Mouse (Mus musculus) skeletal muscle tissue, adult 2 months (tissue): ENCODE measurements around the gene Fli1.

Source experiments
- DNase-seq: peaks from one replicate; pipeline ENCODE4 v3.0.0-alpha.2; 2012; ENCODE audit warnings: low read depth, low spot score

Fli1 gene

GRCm38 (mm10) chr9:32525787-32526186 lies 16.9 kb downstream of the Fli1 start:
- no peak for DNase-seq

DNA sequence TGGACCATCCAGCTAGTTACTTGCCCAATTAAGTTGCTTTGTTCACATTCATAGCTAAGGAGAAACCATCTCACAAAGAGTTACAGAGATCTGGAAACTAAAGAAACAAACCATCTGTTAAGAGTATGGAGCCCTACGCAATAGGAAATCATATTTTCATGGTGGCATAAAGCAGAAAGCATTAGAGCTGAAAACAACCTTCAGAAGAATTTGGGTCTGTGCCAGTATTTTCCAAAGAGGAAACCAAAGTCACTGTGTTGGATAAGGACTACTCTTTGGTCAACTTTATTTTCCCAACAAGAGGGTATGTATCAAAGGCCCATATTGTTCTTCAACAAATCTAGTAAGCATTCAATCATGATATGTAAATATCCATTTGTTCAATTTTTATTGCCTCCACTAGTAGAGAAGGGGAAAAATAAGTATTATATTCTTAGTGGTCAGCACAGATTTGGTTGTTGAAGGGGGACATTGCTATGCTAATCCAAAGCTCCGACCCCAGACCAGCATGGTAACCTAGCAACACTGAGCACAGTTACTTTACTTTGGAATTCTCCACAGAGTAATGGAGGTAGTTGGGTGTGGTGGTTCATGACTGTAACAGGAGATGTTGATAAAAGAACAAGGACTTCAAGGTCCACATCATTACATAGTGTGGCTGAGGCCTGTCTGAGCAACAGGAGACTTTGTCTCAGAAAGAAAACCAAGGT lies 20.0 kb downstream of the Fli1 start:
- no peak for DNase-seq

GRCm38 (mm10) chr9:32521331-32521730 lies 21.3 kb downstream of the Fli1 start:
- no peak for DNase-seq

DNA sequence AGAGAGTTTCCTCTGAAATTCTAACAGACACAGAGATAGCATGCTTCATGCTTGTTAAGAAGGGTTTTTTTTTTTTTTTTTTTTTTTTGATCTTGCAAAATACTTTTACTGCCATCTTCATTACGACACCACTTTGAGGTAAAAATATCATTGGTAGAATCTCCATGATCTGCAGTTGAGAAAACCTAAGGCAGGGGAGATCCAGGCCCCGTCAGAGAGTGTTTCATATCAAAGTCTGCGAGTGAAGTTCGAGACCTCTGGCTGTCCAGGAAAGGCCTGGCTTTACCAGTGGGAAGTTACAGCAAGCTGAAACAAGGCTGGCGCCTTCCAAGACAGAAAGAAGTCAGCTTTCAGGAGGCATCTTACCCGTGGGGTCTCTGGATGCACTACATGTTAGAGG lies 21.8 kb downstream of the Fli1 start:
- DNase-seq = no peak

DNA sequence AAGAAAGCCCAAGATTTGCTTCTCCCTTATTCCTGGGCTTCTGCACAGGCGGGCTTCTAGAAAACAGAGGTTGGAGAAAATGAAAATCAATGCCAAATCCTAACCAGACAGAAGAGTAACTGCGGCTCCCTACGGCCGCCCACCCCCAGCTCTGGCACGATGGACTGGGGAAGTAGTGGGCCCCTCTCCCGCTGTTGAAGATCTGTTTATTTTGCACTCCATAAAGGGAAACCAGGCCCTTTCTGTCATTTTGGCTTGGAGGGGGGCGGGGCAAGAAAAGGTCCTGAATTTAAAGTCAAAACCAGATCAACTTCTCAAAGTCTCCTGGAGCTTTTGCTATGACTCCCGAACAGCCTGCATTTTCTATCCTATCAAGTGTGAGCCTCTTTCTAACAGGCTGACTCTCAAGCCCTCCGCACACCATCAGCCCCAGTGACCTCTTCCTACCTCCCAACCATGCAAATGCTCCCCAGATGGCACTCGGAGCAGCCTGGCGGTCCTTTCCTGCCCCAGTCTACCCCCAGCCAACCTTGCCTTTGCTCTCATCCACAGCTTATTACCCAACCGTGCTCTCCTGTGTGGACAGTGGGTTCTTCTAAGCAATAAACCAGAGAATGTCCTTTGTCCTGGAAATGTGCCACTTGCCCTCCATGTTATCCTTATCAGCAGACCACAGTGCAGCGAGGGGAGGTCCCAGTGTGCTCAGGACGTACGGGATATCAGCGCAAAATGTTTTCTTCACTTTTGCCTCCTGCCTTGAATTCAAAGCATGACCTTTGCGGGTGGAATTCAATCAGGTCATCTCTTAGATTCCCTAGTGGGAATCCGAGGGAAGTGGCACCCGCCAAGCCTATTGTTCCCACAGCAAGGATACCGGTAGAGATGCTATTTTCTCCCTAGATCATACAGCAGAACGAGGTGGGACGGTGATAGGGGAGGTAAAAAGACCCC lies 23.3 kb downstream of the Fli1 start:
- no peak for DNase-seq

DNA sequence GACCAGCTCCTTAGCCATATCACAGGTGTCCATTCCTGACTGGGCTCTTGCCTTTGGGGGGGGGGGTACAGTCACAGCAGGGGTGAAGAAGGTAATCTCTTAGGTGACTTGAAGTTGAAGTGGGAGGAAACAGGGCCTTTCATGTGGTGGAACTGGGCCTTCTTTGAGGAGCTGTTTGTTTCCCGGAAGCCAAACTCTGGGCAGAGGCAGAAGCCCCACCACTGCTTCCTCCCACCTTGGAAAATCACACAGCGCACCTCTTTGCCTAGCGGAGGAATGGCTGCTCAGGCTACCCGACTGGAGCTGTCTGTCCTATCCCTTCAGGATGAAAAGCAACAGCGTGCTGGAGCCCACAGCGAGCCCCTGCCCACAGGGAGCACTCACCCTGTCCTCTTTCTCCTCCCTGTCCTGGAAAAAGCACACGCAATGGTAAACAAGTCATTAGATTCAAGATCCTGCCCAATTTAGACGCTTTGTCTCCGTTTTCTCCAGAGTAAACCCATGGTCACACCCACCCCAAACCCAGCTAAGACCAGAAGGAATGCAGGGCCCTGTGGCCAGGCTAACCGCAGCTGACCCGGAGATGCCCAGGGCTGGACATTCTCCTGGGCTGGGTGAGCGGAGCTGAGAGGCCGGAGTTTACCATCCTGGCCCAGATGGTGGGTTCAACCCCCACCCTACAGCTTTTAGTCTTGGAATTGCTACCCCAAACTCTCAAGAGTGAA lies 24.1 kb downstream of the Fli1 start:
- DNase-seq = no peak

GRCm38 (mm10) chr9:32516691-32517090 lies 26.0 kb downstream of the Fli1 start:
- DNase-seq = peak; percentile 58

DNA sequence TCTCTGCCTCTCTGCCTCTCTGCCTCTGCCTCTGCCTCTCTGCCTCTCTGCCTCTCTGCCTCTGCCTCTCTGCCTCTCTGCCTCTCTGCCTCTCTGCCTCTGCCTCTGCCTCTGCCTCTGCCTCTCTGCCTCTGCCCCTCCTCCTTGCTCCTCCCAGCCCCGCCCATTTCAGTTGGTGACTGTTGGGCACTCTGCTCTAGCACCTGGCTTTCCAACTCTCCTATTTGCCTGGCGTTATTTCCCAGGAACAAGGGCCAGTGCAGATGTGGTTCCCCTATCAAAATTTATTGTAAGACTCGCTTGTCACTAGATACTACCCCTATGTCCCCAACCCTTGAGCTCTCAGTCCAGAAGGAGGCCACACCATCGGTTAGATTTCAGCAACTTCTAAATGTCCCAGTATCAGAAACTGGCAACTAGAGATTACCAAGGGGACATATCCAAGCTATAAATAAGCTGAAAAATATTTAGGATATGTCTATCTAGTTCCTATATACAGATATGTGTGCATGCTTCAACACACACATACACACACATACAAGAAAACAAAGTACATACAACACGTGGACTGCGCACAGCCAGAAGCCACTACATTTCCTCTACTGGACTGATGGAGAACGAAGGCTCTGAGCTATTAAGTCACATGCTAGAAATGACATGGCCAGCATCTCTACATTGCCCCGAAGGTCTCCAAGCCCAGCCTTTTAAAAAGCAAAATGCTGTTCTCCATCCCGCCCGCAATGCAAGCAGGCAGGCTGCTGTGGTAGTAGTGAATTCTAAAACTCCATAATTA lies 26.6 kb downstream of the Fli1 start:
- DNase-seq = no peak

- no peak for DNase-seq
These were observed 28.1 kb downstream of the Fli1 start for GRCm38 (mm10) chr9:32514406-32515058.

DNA sequence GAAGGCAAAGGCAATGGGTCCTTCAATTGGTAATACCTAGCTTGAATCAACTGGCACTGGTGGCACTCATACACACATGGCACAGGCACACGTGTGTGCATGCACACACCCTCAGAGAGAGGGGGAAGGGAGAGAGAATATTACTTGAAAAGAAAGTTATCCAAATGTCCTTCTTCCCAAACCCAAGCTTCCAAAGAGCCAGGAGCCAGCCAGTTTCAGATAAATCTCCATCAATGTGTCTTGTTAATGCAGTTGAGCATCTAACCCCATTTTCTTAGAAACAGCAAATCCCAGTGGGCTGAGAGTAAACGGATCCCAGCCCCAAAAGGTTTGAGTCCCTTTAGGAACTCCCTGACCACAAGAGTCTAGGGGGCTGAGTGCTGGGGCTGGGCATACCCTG lies 29.2 kb downstream of the Fli1 start:
- DNase-seq = no peak

DNA sequence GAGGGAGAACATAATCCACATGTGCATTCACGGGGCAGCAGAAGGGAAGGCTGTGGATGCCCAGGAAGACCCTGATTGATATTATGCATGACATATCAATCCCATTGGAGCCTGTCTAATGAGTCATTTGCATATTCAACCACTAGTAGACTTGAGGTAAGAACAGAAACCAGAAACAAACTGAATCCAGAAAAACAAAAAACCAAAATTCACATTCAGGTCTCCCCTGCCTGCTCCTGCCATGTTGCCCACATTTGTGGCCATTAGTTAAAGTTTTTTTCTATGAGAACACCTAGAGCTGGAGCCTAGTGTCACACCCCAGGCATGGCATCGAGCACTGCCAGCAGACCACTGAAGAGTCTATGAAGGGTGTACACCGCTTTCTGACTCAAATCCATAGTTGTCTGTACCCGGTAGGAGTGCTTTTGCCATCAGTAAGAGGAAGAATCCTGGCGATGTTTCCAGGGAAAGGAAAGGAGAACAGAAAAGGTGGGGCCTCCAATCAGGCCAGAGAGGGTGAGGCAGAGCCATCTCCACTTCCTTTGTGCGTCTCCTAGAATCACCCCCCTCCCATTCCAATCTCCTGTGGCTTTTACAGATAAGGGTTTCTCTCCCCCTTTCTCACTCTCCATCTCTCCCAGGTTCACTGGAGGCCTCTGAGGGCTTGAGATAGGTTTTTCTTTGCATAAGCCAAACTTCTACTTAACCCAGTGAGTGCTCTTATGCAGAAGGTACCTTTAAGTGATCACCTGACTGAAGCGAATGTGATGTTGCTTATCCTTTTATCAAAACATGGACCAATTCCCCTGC lies 32.0 kb downstream of the Fli1 start:
- no peak for DNase-seq

DNA sequence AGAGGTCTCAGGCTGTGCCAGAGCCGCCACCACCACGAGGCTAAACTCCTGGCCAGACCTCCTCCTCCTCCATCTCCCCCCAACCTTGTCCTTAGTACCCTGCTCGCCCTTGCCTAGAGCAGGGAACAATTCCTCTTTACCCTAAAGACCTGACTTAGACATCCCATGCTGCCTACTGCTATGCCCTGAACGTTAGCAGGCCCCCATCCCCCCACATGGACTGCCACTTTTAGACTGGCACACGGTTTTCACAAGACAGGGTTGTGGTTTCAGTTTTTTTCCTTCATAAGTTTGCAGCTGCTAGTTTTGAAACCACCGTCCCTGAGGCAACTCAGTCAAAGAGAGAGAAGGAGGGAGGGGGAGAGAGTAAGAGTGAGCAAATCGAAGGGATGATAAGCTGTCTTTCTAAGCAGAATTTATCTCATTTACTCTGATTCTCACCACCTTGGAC lies 32.9 kb downstream of the Fli1 start:
- DNase-seq = no peak

DNA sequence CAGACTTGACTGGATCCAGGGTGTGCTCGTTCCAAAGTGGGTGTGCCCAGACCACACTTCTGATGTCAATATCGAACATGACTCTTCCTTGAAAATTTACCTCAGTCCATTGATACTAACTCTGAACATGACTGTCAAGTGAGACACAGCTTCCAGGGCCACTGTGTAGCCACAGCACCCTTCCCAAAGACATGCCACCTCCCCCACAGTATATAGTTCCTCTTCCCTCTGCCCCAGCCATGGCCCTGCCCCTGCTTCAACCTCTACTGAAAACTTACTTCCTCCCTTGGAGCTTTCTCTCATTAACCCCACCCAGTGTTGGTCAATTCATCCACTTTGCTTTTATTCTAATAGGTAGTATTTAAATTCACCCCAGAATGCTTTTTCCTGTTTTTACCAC lies 34.0 kb downstream of the Fli1 start:
- no peak for DNase-seq

DNA sequence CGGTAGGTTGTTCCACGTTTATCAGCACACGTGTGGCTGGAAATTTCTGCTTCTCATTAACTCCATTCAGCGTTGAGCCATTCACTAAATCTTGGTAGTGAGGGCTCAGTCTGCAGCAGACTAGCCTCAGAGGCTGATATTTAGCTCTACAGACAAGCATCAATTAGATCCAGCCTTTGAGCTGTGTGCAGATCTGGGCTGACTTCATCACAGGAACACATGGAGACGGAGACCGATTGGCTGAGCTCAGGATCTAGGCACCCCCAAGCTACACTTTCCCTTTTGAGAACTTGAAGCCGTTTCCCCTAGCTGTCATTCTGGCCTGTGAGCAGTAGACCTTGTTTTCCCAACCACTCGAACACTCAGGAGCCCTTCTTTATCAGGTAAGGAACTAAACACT lies 34.5 kb downstream of the Fli1 start:
- DNase-seq = no peak

GRCm38 (mm10) chr9:32506866-32507861 lies 35.5 kb downstream of the Fli1 start:
- DNase-seq = no peak

DNA sequence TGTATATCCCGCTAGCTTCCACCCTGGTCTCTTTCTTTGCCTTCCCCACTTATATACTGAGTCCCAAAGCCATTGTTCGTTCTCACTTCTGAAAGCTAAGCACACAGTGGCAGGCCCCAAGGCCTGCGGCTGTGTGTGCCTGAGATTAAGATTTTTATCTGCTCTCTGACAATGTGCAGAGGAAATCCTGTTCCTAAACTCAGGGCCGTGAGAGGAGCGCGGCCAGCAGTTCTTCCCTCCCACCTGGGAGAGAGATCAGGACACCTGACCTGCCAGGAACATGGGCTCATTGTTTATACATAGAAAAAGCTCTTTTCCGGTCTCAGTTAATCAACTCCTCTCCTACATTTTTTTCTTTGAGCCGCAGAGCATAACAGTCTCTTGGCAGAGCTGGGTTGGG lies 36.5 kb downstream of the Fli1 start:
- peak; percentile 44 for DNase-seq

DNA sequence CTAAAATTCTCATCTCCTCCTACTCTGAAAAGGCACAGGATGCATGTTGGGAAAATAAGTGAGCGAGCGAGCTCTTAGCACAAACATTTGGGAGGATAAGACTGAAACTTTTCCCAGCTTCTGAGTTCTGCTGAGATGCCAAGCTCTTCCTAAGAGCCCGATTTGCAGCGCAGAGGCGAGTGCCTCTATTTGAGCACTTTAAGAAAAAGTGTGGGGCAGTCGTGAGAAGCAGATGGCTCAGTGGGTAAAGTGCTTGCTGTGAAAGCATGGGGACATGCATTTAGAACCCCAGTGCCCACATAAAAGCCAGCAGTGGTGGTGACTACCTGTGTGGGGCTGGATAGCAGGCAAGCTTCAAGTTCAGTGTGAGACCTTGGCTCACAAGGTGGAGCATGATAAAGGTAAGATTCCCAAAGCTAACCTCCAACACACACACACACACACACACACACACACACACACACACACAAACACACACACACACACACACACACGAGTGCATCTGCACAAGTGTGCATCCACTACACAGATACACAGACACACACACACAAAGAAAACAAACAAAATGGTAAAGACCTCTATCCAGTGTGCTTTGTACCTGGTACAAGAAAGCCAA lies 37.1 kb downstream of the Fli1 start:
- DNase-seq = no peak

DNA sequence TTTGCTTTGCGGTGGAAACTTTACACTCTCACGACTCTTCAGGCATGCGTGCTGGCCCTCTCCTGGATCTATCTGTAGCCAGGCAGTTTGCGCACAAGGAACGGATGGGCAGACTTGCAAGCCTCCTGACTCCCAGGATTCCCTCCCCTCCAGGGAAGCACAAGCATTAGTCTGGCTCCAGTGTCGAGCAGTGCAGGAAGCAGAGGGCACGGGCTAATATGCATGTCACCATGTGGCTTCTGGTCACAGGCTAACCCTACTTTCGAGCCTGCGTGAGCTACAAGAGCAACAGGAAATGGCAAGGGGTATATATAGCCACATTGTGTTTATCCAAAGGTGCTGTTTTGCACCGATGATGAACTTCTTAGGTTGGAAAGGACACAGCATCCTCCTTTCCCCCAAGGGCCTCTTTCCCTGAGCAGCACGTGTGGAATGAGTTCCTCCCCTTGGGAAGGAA lies 38.6 kb downstream of the Fli1 start:
- DNase-seq = peak; percentile 47
